9 mouse cellular contexts compared by ENCODE assay signal in genomic region chr6:4417247-4417709, GRCm38 (mm10).
DNase-seq lines count a peak whose midpoint lies in the region; ATAC-seq lines count a peak whose summit lies in the region.
"Had no signal": no experiment of that assay in that cellular context is flagged by ENCODE, and none has a peak within 500 bp of the region (broad histone marks: within the 10 kb centered on the region; RNA-seq: fewer than 3 reads in every experiment).

No protein-coding gene starts in this region.

- H3K4me1 ChIP-seq in midbrain, embryonic 11.5 days (ENCODE audit: control insufficient read depth, insufficient read depth, low read length), result no peaks in the 10 kb centered on the region
- no peaks in the 10 kb centered on the region; the same call in 1 of the 2 replicates for H3K4me1 ChIP-seq in midbrain, embryonic 10.5 days
- no peaks in the 10 kb centered on the region for H3K4me1 ChIP-seq in forebrain, embryonic 11.5 days (replicated peaks; ENCODE audit: control insufficient read depth, insufficient read depth, low read length)
- H3K4me1 ChIP-seq in hindbrain, embryonic 13.5 days (replicated peaks), result peaks cover 21% of the 10 kb centered on the region

- H3K9me3 ChIP-seq in midbrain, embryonic 11.5 days (ENCODE audit: control insufficient read depth, low read length), result no peaks in the 10 kb centered on the region
- no peaks in the 10 kb centered on the region for H3K9me3 ChIP-seq in midbrain, embryonic 10.5 days (replicated peaks)
- H3K9me3 ChIP-seq in forebrain, embryonic 11.5 days (ENCODE audit: control insufficient read depth, low read length), result no peaks in the 10 kb centered on the region
- H3K9me3 ChIP-seq in hindbrain, embryonic 13.5 days, result no peaks in the 10 kb centered on the region

- H3K27me3 ChIP-seq in midbrain, embryonic 11.5 days (ENCODE audit: control insufficient read depth, insufficient read depth, low read length), result no peaks in the 10 kb centered on the region
- H3K27me3 ChIP-seq in midbrain, embryonic 10.5 days (ENCODE audit: low read depth, poor library complexity, severe bottlenecking), result no peaks in the 10 kb centered on the region
- no peaks in the 10 kb centered on the region for H3K27me3 ChIP-seq in forebrain, embryonic 11.5 days (ENCODE audit: control insufficient read depth, insufficient read depth, low read length)
- no peaks in the 10 kb centered on the region for H3K27me3 ChIP-seq in hindbrain, embryonic 13.5 days

- 48% methylated on average over 6 of the region's 6 CpGs for WGBS in midbrain, embryonic 11.5 days
- WGBS in midbrain, embryonic 10.5 days, result 41% methylated on average over 6 of the region's 6 CpGs
- WGBS in forebrain, embryonic 11.5 days, result 41% methylated on average over 6 of the region's 6 CpGs
- 29% methylated on average over 6 of the region's 6 CpGs for WGBS in hindbrain, embryonic 13.5 days

- H3K27ac ChIP-seq in midbrain, embryonic 11.5 days (ENCODE audit: low read depth, low read length), result no peak overlapping the region
- no peak overlapping the region for H3K27ac ChIP-seq in midbrain, embryonic 10.5 days (replicated peaks)
- H3K27ac ChIP-seq in forebrain, embryonic 11.5 days (ENCODE audit: low read depth, low read length), result no peak overlapping the region
- peak overlapping the region; percentile 58; the same call in 1 of the 2 replicates for H3K27ac ChIP-seq in hindbrain, embryonic 13.5 days
- H3K27ac ChIP-seq: macrophage had no signal

- H3K9ac ChIP-seq in midbrain, embryonic 11.5 days (ENCODE audit: low read length), result no peak overlapping the region
- H3K9ac ChIP-seq in forebrain, embryonic 11.5 days (ENCODE audit: low read length), result no peak overlapping the region
- H3K9ac ChIP-seq in hindbrain, embryonic 13.5 days, result no peak overlapping the region

- peak; percentile 64; the same call in 1 of the 2 replicates for ATAC-seq in midbrain, embryonic 11.5 days (ENCODE audit: low FRiP score)
- peak; percentile 70 for ATAC-seq in forebrain, embryonic 11.5 days (replicated peaks; ENCODE audit: low FRiP score)
- ATAC-seq in hindbrain, embryonic 13.5 days (ENCODE audit: low FRiP score), result peak; percentile 86

- peak; percentile 87 for DNase-seq in midbrain, embryonic 11.5 days (ENCODE audit: low spot score, missing footprints)
- no peak for DNase-seq in midbrain, embryonic 10.5 days (ENCODE audit: low spot score)
- DNase-seq in forebrain, embryonic 11.5 days (ENCODE audit: low spot score), result no peak
- peak; percentile 64 for DNase-seq in lung, postnatal 10 days
- peak; percentile 31 for DNase-seq in yolk sac, embryonic 10.5 days (ENCODE audit: low spot score)
- no peak for DNase-seq in adrenal gland, adult 2 months
- DNase-seq in urinary bladder, postnatal 25 days (ENCODE audit: low spot score), result no peak

- H3K4me2 ChIP-seq in midbrain, embryonic 11.5 days, result no peak overlapping the region
- no peak overlapping the region for H3K4me2 ChIP-seq in forebrain, embryonic 11.5 days (ENCODE audit: low read depth, low read length, severe bottlenecking)
- peak overlapping the region; percentile 27; the same call in 1 of the 2 replicates for H3K4me2 ChIP-seq in hindbrain, embryonic 13.5 days

- H3K36me3 ChIP-seq in midbrain, embryonic 11.5 days (ENCODE audit: control insufficient read depth, insufficient read depth, low read length), result no peaks in the 10 kb centered on the region
- H3K36me3 ChIP-seq in midbrain, embryonic 10.5 days, result no peaks in the 10 kb centered on the region
- no peaks in the 10 kb centered on the region for H3K36me3 ChIP-seq in forebrain, embryonic 11.5 days (ENCODE audit: control insufficient read depth, insufficient read depth, low read length)
- H3K36me3 ChIP-seq in hindbrain, embryonic 13.5 days, result no peaks in the 10 kb centered on the region

- no peak overlapping the region for H3K4me3 ChIP-seq in midbrain, embryonic 11.5 days (ENCODE audit: low read depth, low read length)
- no peak overlapping the region for H3K4me3 ChIP-seq in midbrain, embryonic 10.5 days
- H3K4me3 ChIP-seq in forebrain, embryonic 11.5 days (ENCODE audit: low read depth, low read length), result no peak overlapping the region
- H3K4me3 ChIP-seq in hindbrain, embryonic 13.5 days, result no peak overlapping the region

Comparison
In these comparisons a context has a peak if more than half of its experiments do, and no peak if none do; other contexts are left out.
1. DNase-seq: peak in midbrain, embryonic 11.5 days (single experiment), lung, postnatal 10 days (single experiment) and yolk sac, embryonic 10.5 days (single experiment); none in midbrain, embryonic 10.5 days (single experiment), forebrain, embryonic 11.5 days (single experiment), adrenal gland, adult 2 months (single experiment) and urinary bladder, postnatal 25 days (single experiment).
2. Peak in every context shown above with its lines, with median percentiles within 50 percentile points of each other: ATAC-seq.